Mouse (Mus musculus): Measurements from ENCODE around the gene Wdr70. TPM values are rescaled to one million over a fixed set of nuclear protein-coding genes. Genes with fewer than 3 reads are reported as not detected.

Wdr70 gene
- polyA plus RNA-seq, 1 experiment from 2014 or later, result 37.5 TPM

DNA sequence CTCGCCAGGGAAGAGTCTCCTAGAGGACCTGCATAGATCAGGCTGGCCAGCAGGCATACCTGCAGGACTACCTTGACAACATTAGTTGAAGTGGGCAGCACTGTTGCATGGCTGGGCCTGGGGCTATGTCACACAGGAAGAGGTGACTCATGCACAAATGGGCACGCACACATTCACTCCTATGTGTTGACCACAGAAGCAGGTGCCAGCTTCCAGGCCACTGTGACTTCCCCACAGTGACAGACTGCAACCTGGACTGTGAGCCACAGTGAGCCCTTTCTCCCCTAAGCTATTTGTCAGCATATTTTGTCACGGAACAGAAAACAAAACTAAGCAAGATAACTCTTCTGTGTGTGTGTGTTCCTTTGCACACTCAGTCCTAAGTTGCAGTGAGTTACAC, 47.8 kb downstream of the Wdr70 start:
- Histone ChIP-seq H3K9ac (ENCODE audit: low read length) (no peak overlapping the region), H3K4me3 (ENCODE audit: low read length) (no peak overlapping the region), H3K4me2 (ENCODE audit: low read depth, low read length) (no peak overlapping the region), H3K27me3 (ENCODE audit: control insufficient read depth, insufficient read depth, low read length) (no peaks in the 10 kb centered on the region), H3K9me3 (replicated peaks; ENCODE audit: control insufficient read depth, low read length) (peaks cover 2% of the 10 kb centered on the region; the same call in 1 of the 2 replicates), H3K36me3 (ENCODE audit: control insufficient read depth, insufficient read depth) (peaks cover 8% of the 10 kb centered on the region; the same call in 1 of the 2 replicates), H3K4me1 (ENCODE audit: control insufficient read depth, insufficient read depth, low read length) (no peaks in the 10 kb centered on the region), H3K27ac (ENCODE audit: low read length) (no peak overlapping the region)
- ATAC-seq (replicated peaks; ENCODE audit: extremely low read depth, insufficient read depth, low FRiP score), result no peak
- WGBS, result 81% methylated on average over 3 of the region's 3 CpGs

DNA sequence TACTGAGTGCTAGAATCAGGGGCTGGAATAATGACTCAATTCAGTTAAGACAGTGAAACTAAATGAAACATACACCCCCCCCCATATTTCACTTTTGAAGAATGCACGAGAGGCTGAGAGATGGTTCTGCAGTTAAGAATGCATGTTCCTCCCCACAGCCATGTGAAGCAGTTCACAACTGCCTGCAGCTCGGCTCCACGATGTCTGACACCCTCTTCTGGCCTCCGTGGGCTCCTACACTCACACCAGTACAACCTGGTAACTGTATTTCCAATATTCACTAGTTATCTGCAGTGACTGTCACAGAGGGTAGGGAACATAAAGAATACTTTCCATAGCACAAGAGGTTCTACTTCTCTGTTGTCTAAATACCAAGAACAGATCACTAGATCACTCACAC, 59.2 kb downstream of the Wdr70 start:
- Histone ChIP-seq H3K9ac (ENCODE audit: low read length) (no peak overlapping the region), H3K4me2 (ENCODE audit: low read depth, low read length) (no peak overlapping the region), H3K27me3 (ENCODE audit: control insufficient read depth, insufficient read depth, low read length) (no peaks in the 10 kb centered on the region), H3K9me3 (replicated peaks; ENCODE audit: control insufficient read depth, low read length) (no peaks in the 10 kb centered on the region), H3K4me1 (ENCODE audit: control insufficient read depth, insufficient read depth, low read length) (no peaks in the 10 kb centered on the region), H3K4me3 (ENCODE audit: low read length) (no peak overlapping the region), H3K36me3 (ENCODE audit: control insufficient read depth, insufficient read depth) (peaks cover 9% of the 10 kb centered on the region; the same call in 1 of the 2 replicates), H3K27ac (ENCODE audit: low read length) (no peak overlapping the region)
- 64% methylated on average over 4 of the region's 4 CpGs for WGBS
- no peak for ATAC-seq (replicated peaks; ENCODE audit: extremely low read depth, insufficient read depth, low FRiP score)

DNA sequence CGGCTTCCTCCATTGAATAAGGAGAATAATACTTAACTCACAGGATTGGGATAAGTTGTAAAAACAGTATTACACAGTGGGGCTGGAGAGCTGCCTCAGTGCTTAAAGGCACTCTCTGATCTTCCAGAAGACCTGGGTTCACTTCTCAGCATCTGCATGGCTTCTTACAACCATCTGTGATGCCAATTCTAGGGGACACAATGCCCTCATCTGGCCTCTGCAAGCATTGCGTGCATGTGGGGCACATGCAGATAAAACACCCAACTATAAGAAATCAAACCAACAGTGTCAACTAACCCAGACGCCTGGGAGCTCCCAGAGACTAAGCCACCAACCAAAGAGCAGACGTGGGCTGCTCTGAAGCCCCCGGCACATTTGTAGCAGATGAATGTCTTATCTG, 60.6 kb downstream of the Wdr70 start:
- no peak overlapping the region for H3K9ac ChIP-seq (ENCODE audit: low read length)
- 93% methylated on average over 5 of the region's 5 CpGs for WGBS
- ATAC-seq (replicated peaks; ENCODE audit: extremely low read depth, insufficient read depth, low FRiP score), result no peak

DNA sequence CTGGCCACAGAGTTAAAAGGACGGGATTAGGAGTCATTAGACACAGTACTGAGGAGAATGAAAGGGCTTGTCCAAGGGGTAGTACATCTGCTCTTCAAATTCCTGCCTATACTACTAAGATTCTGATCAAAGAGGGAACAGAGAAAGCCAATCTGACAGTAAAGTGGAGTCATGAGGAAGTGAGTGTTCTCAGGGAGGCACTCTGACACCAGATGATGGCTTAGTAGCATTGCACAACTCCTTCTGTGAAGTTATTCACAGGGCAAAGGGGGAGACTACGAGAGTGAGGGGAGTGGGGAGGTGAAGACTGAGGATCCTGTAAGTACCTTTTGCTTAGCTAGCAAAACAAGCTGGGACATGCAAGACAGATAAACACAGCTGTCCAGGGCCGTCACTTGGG, 61.2 kb downstream of the Wdr70 start:
- Histone ChIP-seq H3K4me3 (ENCODE audit: low read length) (no peak overlapping the region), H3K4me2 (ENCODE audit: low read depth, low read length) (no peak overlapping the region), H3K27ac (ENCODE audit: low read length) (no peak overlapping the region), H3K9ac (ENCODE audit: low read length) (no peak overlapping the region), H3K36me3 (ENCODE audit: control insufficient read depth, insufficient read depth) (peaks cover 9% of the 10 kb centered on the region; the same call in 1 of the 2 replicates), H3K9me3 (replicated peaks; ENCODE audit: control insufficient read depth, low read length) (no peaks in the 10 kb centered on the region), H3K27me3 (ENCODE audit: control insufficient read depth, insufficient read depth, low read length) (no peaks in the 10 kb centered on the region), H3K4me1 (ENCODE audit: control insufficient read depth, insufficient read depth, low read length) (no peaks in the 10 kb centered on the region)
- WGBS, result 73% methylated on average over 3 of the region's 3 CpGs
- no peak for ATAC-seq (replicated peaks; ENCODE audit: extremely low read depth, insufficient read depth, low FRiP score)

More for the DNA sequence above, 60.6 kb downstream of the Wdr70 start:
- no peak overlapping the region for H3K4me3 ChIP-seq (ENCODE audit: low read length)
- H3K27me3 ChIP-seq (ENCODE audit: control insufficient read depth, insufficient read depth, low read length), result no peaks in the 10 kb centered on the region
- H3K27ac ChIP-seq (ENCODE audit: low read length), result no peak overlapping the region
- no peaks in the 10 kb centered on the region for H3K4me1 ChIP-seq (ENCODE audit: control insufficient read depth, insufficient read depth, low read length)
- H3K4me2 ChIP-seq (ENCODE audit: low read depth, low read length), result no peak overlapping the region
- H3K9me3 ChIP-seq (replicated peaks; ENCODE audit: control insufficient read depth, low read length), result no peaks in the 10 kb centered on the region
- H3K36me3 ChIP-seq (ENCODE audit: control insufficient read depth, insufficient read depth), result peaks cover 9% of the 10 kb centered on the region; the same call in 1 of the 2 replicates

DNA sequence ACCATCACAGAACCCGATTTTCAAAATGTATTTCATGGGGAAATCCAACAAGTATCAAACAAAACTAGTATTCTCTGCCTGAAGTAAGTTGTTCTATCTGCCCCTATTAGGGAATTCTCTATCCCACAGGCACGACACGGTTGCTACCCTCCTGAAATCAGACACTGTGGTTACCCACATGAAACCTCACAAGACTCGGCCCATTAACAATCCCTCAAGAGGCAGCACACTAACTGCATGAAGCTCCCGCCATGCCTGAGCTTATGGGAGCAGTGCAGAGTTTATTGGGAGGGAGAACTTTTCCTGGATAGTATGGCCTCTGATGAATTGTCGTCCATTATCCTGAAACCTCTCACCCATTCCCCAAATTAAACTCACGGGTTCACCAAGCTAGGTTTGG, 67.8 kb downstream of the Wdr70 start:
- Histone ChIP-seq H3K27ac (ENCODE audit: low read length) (no peak overlapping the region), H3K36me3 (ENCODE audit: control insufficient read depth, insufficient read depth) (no peaks in the 10 kb centered on the region), H3K4me2 (ENCODE audit: low read depth, low read length) (no peak overlapping the region), H3K9ac (ENCODE audit: low read length) (no peak overlapping the region), H3K9me3 (replicated peaks; ENCODE audit: control insufficient read depth, low read length) (no peaks in the 10 kb centered on the region), H3K4me3 (ENCODE audit: low read length) (no peak overlapping the region), H3K4me1 (ENCODE audit: control insufficient read depth, insufficient read depth, low read length) (no peaks in the 10 kb centered on the region), H3K27me3 (ENCODE audit: control insufficient read depth, insufficient read depth, low read length) (no peaks in the 10 kb centered on the region)
- ATAC-seq (replicated peaks; ENCODE audit: extremely low read depth, insufficient read depth, low FRiP score), result no peak
- WGBS, result 85% methylated on average over 7 of the region's 7 CpGs

DNA sequence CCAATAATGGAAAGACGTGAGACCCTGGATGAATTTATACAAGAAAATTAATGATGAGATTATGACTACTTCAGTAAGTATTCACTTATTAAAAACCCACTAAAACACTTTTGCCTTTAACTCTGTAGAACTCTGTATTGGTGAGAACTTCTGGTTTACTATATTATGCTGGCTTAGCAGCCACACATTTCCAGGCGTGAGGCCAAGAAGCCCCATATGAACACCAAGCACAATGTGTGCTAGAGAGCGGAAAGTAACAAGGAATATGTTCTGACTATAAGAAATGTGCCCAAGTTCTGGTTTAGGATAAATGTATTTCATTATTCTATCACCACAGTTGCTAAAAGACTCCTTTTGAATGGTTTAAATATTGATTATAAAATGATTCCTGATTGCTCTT, 68.4 kb downstream of the Wdr70 start:
- no peaks in the 10 kb centered on the region for H3K9me3 ChIP-seq (replicated peaks; ENCODE audit: control insufficient read depth, low read length)
- no peak overlapping the region for H3K4me3 ChIP-seq (ENCODE audit: low read length)
- WGBS, result 91% methylated on average over 3 of the region's 3 CpGs
- H3K27me3 ChIP-seq (ENCODE audit: control insufficient read depth, insufficient read depth, low read length), result no peaks in the 10 kb centered on the region
- no peak overlapping the region for H3K27ac ChIP-seq (ENCODE audit: low read length)
- H3K9ac ChIP-seq (ENCODE audit: low read length), result no peak overlapping the region
- no peaks in the 10 kb centered on the region for H3K36me3 ChIP-seq (ENCODE audit: control insufficient read depth, insufficient read depth)
- no peak for ATAC-seq (replicated peaks; ENCODE audit: extremely low read depth, insufficient read depth, low FRiP score)
- H3K4me2 ChIP-seq (ENCODE audit: low read depth, low read length), result no peak overlapping the region
- H3K4me1 ChIP-seq (ENCODE audit: control insufficient read depth, insufficient read depth, low read length), result no peaks in the 10 kb centered on the region

DNA sequence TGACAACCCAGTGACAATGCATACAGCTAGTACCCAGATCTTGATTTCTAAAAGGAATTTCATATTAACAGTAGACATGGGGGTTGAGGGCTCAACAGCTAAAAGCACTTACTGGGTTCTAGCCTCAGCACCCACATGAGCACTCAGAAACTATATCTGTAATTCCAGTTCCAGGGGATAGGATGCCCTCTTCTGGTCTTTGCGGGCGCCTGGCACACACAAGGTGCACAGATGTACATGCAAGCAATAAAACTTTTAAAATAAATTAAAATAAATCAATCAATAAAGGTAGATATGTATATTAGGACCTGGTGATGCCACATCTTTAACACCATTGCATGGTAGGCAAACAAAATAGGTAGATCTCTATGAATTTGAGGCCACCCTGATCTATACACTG, 71.5 kb downstream of the Wdr70 start:
- H3K4me1 ChIP-seq (ENCODE audit: control insufficient read depth, insufficient read depth, low read length), result no peaks in the 10 kb centered on the region
- H3K27me3 ChIP-seq (ENCODE audit: control insufficient read depth, insufficient read depth, low read length), result no peaks in the 10 kb centered on the region
- no peak overlapping the region for H3K4me3 ChIP-seq (ENCODE audit: low read length)
- H3K9me3 ChIP-seq (replicated peaks; ENCODE audit: control insufficient read depth, low read length), result no peaks in the 10 kb centered on the region
- H3K36me3 ChIP-seq (ENCODE audit: control insufficient read depth, insufficient read depth), result no peaks in the 10 kb centered on the region
- no peak overlapping the region for H3K4me2 ChIP-seq (ENCODE audit: low read depth, low read length)
- no peak overlapping the region for H3K9ac ChIP-seq (ENCODE audit: low read length)
- no peak overlapping the region for H3K27ac ChIP-seq (ENCODE audit: low read length)
- WGBS, result 92% methylated on average over 2 of the region's 2 CpGs
- ATAC-seq (replicated peaks; ENCODE audit: extremely low read depth, insufficient read depth, low FRiP score), result no peak

DNA sequence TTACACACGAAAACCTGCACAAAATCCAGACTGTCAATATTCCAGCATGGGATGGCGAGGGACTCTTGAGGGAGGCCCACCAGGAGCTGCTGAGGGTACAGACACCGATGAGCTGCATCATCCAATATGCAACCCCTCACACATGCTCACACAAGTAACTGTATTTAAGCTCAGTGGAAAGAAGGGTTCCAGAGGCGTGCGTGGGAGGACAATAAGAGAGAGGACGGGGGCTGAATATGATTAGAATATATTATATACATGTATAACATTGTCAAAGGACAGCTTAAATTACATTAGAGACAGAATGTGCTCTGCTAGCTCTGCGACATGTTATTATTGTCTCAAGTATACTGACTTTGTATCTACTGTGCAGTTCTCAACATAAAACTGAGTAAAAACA, 87.6 kb downstream of the Wdr70 start:
- no peaks in the 10 kb centered on the region for H3K36me3 ChIP-seq (ENCODE audit: control insufficient read depth, insufficient read depth)
- no peaks in the 10 kb centered on the region for H3K9me3 ChIP-seq (replicated peaks; ENCODE audit: control insufficient read depth, low read length)
- no peak overlapping the region for H3K4me2 ChIP-seq (ENCODE audit: low read depth, low read length)
- no peak overlapping the region for H3K4me3 ChIP-seq (ENCODE audit: low read length)
- WGBS, result 92% methylated on average over 7 of the region's 7 CpGs
- no peaks in the 10 kb centered on the region for H3K4me1 ChIP-seq (ENCODE audit: control insufficient read depth, insufficient read depth, low read length)
- no peaks in the 10 kb centered on the region for H3K27me3 ChIP-seq (ENCODE audit: control insufficient read depth, insufficient read depth, low read length)
- no peak overlapping the region for H3K27ac ChIP-seq (ENCODE audit: low read length)
- no peak overlapping the region for H3K9ac ChIP-seq (ENCODE audit: low read length)
- no peak for ATAC-seq (replicated peaks; ENCODE audit: extremely low read depth, insufficient read depth, low FRiP score)

DNA sequence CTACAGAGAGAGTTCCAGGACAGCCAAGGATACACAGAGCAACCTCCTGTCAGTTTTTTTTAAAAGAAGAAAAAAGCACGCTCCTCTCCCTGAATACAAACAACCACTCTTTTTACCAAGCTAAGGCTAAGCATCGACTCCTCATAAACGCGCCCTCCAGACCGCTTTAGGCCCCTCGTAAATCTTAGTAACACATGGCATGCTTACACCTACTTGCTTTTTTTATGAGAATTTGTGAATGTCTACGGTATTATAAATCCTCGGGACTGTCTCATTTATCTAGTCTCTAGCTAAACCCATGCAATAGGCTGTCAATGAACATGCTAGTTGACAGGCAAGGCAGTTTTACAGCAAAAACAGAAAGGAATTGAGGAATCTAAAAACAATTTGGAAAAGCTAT, 91.6 kb downstream of the Wdr70 start:
- Histone ChIP-seq H3K9ac (ENCODE audit: low read length) (no peak overlapping the region), H3K9me3 (replicated peaks; ENCODE audit: control insufficient read depth, low read length) (no peaks in the 10 kb centered on the region), H3K36me3 (ENCODE audit: control insufficient read depth, insufficient read depth) (no peaks in the 10 kb centered on the region), H3K4me1 (ENCODE audit: control insufficient read depth, insufficient read depth, low read length) (no peaks in the 10 kb centered on the region; the same call in 1 of the 2 replicates), H3K4me3 (ENCODE audit: low read length) (no peak overlapping the region), H3K4me2 (ENCODE audit: low read depth, low read length) (no peak overlapping the region), H3K27ac (ENCODE audit: low read length) (no peak overlapping the region), H3K27me3 (ENCODE audit: control insufficient read depth, insufficient read depth, low read length) (no peaks in the 10 kb centered on the region)
- whole genome bisulfite sequencing, result 83% methylated on average over 8 of the region's 8 CpGs
- no peak for ATAC-seq (replicated peaks; ENCODE audit: extremely low read depth, insufficient read depth, low FRiP score)

DNA sequence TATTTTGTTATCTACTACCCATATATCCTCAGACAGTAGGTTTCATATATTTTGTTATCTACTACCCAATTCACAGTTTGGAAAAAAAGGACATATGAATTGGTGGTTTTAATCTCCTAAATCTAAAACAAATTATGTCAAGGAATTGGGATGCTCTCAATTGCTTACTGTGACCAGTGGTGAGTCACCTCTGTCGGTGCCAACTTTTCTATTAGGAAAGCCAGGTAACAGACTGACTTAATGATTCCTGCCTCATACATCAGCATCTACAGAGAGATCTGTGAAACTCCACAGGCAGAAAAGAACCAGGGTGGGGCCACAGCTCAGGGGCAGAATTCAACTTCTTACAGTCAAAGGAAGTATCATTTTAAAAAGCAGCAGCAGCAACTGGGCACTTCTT, 93.0 kb downstream of the Wdr70 start:
- H3K36me3 ChIP-seq (ENCODE audit: control insufficient read depth, insufficient read depth), result no peaks in the 10 kb centered on the region
- H3K27ac ChIP-seq (ENCODE audit: low read length), result no peak overlapping the region
- no peaks in the 10 kb centered on the region; the same call in 1 of the 2 replicates for H3K4me1 ChIP-seq (ENCODE audit: control insufficient read depth, insufficient read depth, low read length)
- no peak overlapping the region for H3K4me2 ChIP-seq (ENCODE audit: low read depth, low read length)
- 89% methylated on average over 1 of the region's 1 CpGs for WGBS
- H3K9ac ChIP-seq (ENCODE audit: low read length), result no peak overlapping the region
- H3K9me3 ChIP-seq (replicated peaks; ENCODE audit: control insufficient read depth, low read length), result no peaks in the 10 kb centered on the region
- no peaks in the 10 kb centered on the region for H3K27me3 ChIP-seq (ENCODE audit: control insufficient read depth, insufficient read depth, low read length)
- no peak for ATAC-seq (replicated peaks; ENCODE audit: extremely low read depth, insufficient read depth, low FRiP score)
- no peak overlapping the region for H3K4me3 ChIP-seq (ENCODE audit: low read length)
